Mouse (Mus musculus) liver, embryonic 11.5 days (tissue): ENCODE data around the gene Ccdc121. TPM values are rescaled to one million over a fixed set of nuclear protein-coding genes. Genes with fewer than 3 reads are reported as not detected.
"Not testable (repeated sequence)": the region's sequence is repeated elsewhere in the genome, so short reads cannot be mapped to it uniquely, and the experiment has no call there.

ENCODE experiments used
- ATAC-seq: fragments of 200-750 bp; cut with Nextera tagmentation; replicated peaks from 2 replicates; pipeline ENCODE4 v1.8.0; 2017; ENCODE audit warnings: moderate number of reproducible peaks, mild to moderate bottlenecking, moderate TSS enrichment, moderate library complexity; ENCODE audit not compliant: low FRiP score
- DNase-seq: peaks from one replicate; pipeline ENCODE4 v3.0.0-alpha.2; 2017; ENCODE audit warnings: low spot score
- H3K27ac ChIP-seq: fragments of 300-500 bp; sonication (generic); 2 replicates; pipeline ENCODE4 v1.5.1; 2014; ENCODE audit warnings: mild to moderate bottlenecking, low read depth, low read length, control low read depth
- H3K27me3 ChIP-seq: fragments of 300-500 bp; sonication (generic); replicated peaks from 2 replicates; pipeline ENCODE4 v1.6.1; 2014; ENCODE audit warnings: low read length, mixed read lengths; ENCODE audit not compliant: control insufficient read depth, insufficient read depth
- H3K36me3 ChIP-seq: fragments of 300-500 bp; sonication (generic); 2 replicates; pipeline ENCODE4 v1.6.1; 2014; ENCODE audit warnings: mild to moderate bottlenecking, low read length, moderate library complexity, mixed read lengths; ENCODE audit not compliant: control insufficient read depth, insufficient read depth
- H3K4me1 ChIP-seq: fragments of 300-500 bp; sonication (generic); replicated peaks from 2 replicates; pipeline ENCODE4 v1.6.1; 2014; ENCODE audit warnings: low read length, mixed read lengths; ENCODE audit not compliant: control insufficient read depth, insufficient read depth
- H3K4me2 ChIP-seq: fragments of 300-500 bp; sonication (generic); 2 replicates; pipeline ENCODE4 v1.6.1; 2014; ENCODE audit warnings: mild to moderate bottlenecking, control low read depth, moderate library complexity
- H3K4me3 ChIP-seq: fragments of 300-500 bp; sonication (generic); 2 replicates; pipeline ENCODE4 v1.5.1; 2014; ENCODE audit warnings: low read depth, low read length, control low read depth
- H3K9ac ChIP-seq: fragments of 300-500 bp; sonication (generic); 2 replicates; pipeline ENCODE4 v1.6.1; 2014; ENCODE audit warnings: low read depth, low read length, control low read depth
- H3K9me3 ChIP-seq: fragments of 300-500 bp; sonication (generic); 2 replicates; pipeline ENCODE4 v1.6.1; 2016; ENCODE audit warnings: low read length, inconsistent platforms, mixed read lengths; ENCODE audit not compliant: control insufficient read depth
- WGBS: fragments of 180-500 bp; shearing (Covaris S2); extraction: QIAGEN DNeasy Blood & Tissue Kit; methylation state at CpG from one replicate; pipeline ENCODE4 v1.1.7; 2014; 5-methylcytosine and 5-hydroxymethylcytosine counted together
- polyA plus RNA-seq: library from polyadenylated mRNA; unstranded; fragments of >200 nt; fragmentation: Nextera tagmentation; extraction: Ambion mirVana; gene quantifications from 2 replicates; pipeline ENCODE4 v1.2.1, GENCODE M21; 2014

The Ccdc121 gene
- polyA plus RNA-seq, 1 experiment from 2014 or later = not detected

- Histone ChIP-seq H3K9me3 (no peaks in the 10 kb centered on the region), H3K9ac (no peak overlapping the region), H3K27me3 (no peaks in the 10 kb centered on the region), H3K4me3 (no peak overlapping the region), H3K4me1 (no peaks in the 10 kb centered on the region), H3K4me2 (no peak overlapping the region), H3K36me3 (no peaks in the 10 kb centered on the region), H3K27ac (no peak overlapping the region)
- no peak for ATAC-seq
- 78% methylated on average over 11 of the region's 11 CpGs for whole genome bisulfite sequencing
- DNase-seq = no peak
Measured at GRCm38 (mm10) chr1:181521401-181522091, 10.3 kb upstream of the Ccdc121 start.

DNA sequence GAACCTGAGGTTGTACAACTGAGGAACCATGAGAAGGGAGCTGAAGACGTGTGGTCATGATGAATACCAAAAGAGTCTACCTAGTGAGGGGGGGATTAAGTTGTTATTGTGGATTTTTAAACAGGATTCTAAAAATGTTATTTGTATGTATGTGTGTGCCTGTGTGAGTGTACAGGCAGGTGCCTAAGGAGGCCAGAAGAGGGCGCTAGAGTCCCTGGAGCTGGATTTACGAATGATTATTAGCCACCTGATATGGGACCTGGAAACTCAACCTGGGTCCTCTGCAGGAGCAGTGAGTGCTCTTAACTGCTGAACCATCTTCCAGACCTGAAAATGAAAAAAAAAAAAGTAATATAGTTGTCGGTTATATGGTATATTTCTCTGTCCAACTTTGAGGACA is 7.9 kb upstream of the Ccdc121 start:
- no peaks in the 10 kb centered on the region for H3K27me3 ChIP-seq
- H3K4me1 ChIP-seq = no peaks in the 10 kb centered on the region
- no peak overlapping the region for H3K4me3 ChIP-seq
- 69% methylated on average over 4 of the region's 4 CpGs for WGBS
- H3K27ac ChIP-seq = no peak overlapping the region
- H3K9me3 ChIP-seq = no peaks in the 10 kb centered on the region
- H3K4me2 ChIP-seq = no peak overlapping the region
- DNase-seq = no peak
- H3K36me3 ChIP-seq = no peaks in the 10 kb centered on the region
- no peak for ATAC-seq
- no peak overlapping the region for H3K9ac ChIP-seq

DNA sequence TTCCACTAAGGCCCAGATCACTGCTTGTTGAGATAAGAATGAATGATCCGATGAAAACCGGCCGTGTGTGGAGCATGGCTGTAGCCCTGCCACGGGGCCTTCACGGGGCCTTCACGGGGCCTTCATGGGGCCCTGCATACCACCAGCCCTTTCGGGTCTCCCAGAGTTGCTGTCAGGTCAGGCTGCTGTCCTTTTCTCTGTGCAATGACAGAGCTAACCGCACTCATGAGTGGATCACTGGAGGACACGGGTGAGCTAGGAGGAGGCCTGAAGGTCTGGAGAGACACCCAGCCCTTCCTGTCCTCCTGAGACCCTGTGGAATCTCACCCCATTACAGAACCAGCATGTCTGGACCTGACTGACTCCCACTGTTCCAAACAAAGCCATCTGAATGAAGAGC is 6.8 kb upstream of the Ccdc121 start:
- WGBS = 79% methylated on average over 9 of the region's 9 CpGs

DNA sequence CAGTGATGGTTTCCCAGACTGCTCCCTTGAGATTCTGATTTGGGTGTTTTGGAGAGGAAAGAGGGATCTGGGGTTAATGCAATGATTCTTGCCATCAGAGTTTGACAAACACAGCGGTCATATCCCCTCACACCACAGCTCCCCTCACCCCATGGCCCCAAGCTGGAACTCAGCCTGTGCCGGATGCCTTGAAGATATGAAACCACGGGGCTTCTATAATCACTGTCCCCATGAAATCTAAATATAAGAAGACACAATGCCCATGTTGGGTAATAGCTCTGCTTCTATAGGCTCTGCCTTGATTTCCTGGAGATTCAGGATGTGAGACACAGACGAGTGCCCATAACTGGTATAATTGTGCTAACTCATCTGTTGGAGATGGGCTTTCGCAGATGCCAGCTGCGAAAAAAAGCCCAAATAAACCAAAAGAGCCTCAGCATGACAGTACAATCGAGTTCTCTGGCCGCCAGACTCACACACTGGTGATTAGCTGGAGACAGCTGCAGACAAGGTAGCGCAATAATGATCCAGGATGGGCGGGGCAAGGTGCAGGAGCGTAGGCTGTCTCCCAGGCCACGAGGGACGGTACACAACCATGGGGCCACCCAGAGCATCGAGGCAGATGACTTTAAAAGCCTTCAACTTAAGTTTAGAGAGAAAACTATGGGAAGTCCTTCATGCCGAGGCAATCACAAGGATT is 1.3 kb upstream of the Ccdc121 start:
- H3K9ac ChIP-seq = no peak overlapping the region
- H3K9me3 ChIP-seq = no peaks in the 10 kb centered on the region
- H3K27me3 ChIP-seq = peaks cover 3% of the 10 kb centered on the region; the same call in 1 of the 2 replicates
- ATAC-seq = no peak
- no peaks in the 10 kb centered on the region for H3K4me1 ChIP-seq
- H3K27ac ChIP-seq = no peak overlapping the region
- H3K36me3 ChIP-seq = no peaks in the 10 kb centered on the region
- H3K4me2 ChIP-seq = no peak overlapping the region
- no peak overlapping the region for H3K4me3 ChIP-seq
- 74% methylated on average over 15 of the region's 15 CpGs for WGBS
- DNase-seq = no peak

More for the DNA sequence above, 6.8 kb upstream of the Ccdc121 start:
- Histone ChIP-seq H3K27me3 (no peaks in the 10 kb centered on the region), H3K4me1 (no peaks in the 10 kb centered on the region), H3K4me3 (no peak overlapping the region), H3K36me3 (no peaks in the 10 kb centered on the region), H3K9me3 (no peaks in the 10 kb centered on the region), H3K4me2 (no peak overlapping the region), H3K27ac (no peak overlapping the region), H3K9ac (no peak overlapping the region)
- ATAC-seq (no peak), DNase-seq (no peak)

- not testable (repeated sequence) for H3K27ac ChIP-seq, H3K36me3 ChIP-seq, H3K27me3 ChIP-seq, H3K9me3 ChIP-seq, H3K4me1 ChIP-seq, ATAC-seq, H3K9ac ChIP-seq, DNase-seq, H3K4me2 ChIP-seq, H3K4me3 ChIP-seq
- 72% methylated on average over 11 of the region's 11 CpGs for WGBS
Measured at GRCm38 (mm10) chr1:181510855-181511254, 396 bp downstream of the Ccdc121 start.

DNA sequence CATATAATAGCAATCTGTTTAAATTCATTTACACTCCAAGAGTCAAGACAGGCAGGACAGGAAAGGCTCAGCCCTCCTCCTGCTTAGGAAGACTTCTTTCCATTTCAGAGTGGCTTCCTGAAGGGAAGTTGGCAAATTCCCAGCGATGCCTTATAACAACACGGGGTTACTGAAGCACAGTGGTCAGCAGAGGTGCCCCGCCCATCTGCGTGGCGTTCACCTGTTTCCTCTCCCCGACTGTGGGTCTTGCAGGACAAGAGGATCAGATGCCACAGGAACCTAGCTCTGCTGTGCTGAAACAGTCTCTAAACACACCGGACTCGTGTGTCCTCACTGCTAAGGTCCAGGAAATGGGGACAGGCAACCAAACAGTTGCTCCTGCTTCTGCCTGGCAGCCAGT is 5.9 kb downstream of the Ccdc121 start:
- no peak overlapping the region for H3K4me3 ChIP-seq
- H3K27ac ChIP-seq = no peak overlapping the region
- no peaks in the 10 kb centered on the region for H3K4me1 ChIP-seq
- no peaks in the 10 kb centered on the region for H3K36me3 ChIP-seq
- WGBS = 28% methylated on average over 8 of the region's 8 CpGs
- H3K4me2 ChIP-seq = no peak overlapping the region
- no peaks in the 10 kb centered on the region for H3K27me3 ChIP-seq
- no peak overlapping the region for H3K9ac ChIP-seq
- DNase-seq (no peak), ATAC-seq (no peak)
- H3K9me3 ChIP-seq = no peaks in the 10 kb centered on the region

GRCm38 (mm10) chr1:181503471-181503870 is 7.8 kb downstream of the Ccdc121 start:
- no peak overlapping the region for H3K4me2 ChIP-seq
- ATAC-seq (no peak), DNase-seq (no peak)
- no peaks in the 10 kb centered on the region for H3K4me1 ChIP-seq
- no peak overlapping the region for H3K4me3 ChIP-seq
- H3K27ac ChIP-seq = no peak overlapping the region
- H3K9ac ChIP-seq = no peak overlapping the region
- 88% methylated on average over 2 of the region's 2 CpGs for WGBS
- no peaks in the 10 kb centered on the region for H3K27me3 ChIP-seq
- no peaks in the 10 kb centered on the region for H3K9me3 ChIP-seq
- no peaks in the 10 kb centered on the region for H3K36me3 ChIP-seq

GRCm38 (mm10) chr1:181484696-181485095 is 26.6 kb downstream of the Ccdc121 start:
- 76% methylated on average over 5 of the region's 5 CpGs for WGBS
- Histone ChIP-seq H3K4me2 (no peak overlapping the region), H3K9me3 (no peaks in the 10 kb centered on the region), H3K36me3 (no peaks in the 10 kb centered on the region), H3K4me1 (no peaks in the 10 kb centered on the region), H3K27me3 (no peaks in the 10 kb centered on the region), H3K9ac (no peak overlapping the region), H3K4me3 (no peak overlapping the region), H3K27ac (no peak overlapping the region)
- no peak for ATAC-seq
- no peak for DNase-seq

- no peak for ATAC-seq
- Histone ChIP-seq H3K27me3 (no peaks in the 10 kb centered on the region), H3K9me3 (no peaks in the 10 kb centered on the region; the same call in 1 of the 2 replicates), H3K4me2 (no peak overlapping the region), H3K27ac (no peak overlapping the region), H3K9ac (no peak overlapping the region), H3K36me3 (no peaks in the 10 kb centered on the region), H3K4me1 (no peaks in the 10 kb centered on the region), H3K4me3 (no peak overlapping the region)
- no peak for DNase-seq
- 62% methylated on average over 6 of the region's 6 CpGs for WGBS
Measured at GRCm38 (mm10) chr1:181476557-181476956, 34.7 kb downstream of the Ccdc121 start.
